Comparison of ENCODE assay signal across 9 mouse cellular contexts in the genomic region with DNA sequence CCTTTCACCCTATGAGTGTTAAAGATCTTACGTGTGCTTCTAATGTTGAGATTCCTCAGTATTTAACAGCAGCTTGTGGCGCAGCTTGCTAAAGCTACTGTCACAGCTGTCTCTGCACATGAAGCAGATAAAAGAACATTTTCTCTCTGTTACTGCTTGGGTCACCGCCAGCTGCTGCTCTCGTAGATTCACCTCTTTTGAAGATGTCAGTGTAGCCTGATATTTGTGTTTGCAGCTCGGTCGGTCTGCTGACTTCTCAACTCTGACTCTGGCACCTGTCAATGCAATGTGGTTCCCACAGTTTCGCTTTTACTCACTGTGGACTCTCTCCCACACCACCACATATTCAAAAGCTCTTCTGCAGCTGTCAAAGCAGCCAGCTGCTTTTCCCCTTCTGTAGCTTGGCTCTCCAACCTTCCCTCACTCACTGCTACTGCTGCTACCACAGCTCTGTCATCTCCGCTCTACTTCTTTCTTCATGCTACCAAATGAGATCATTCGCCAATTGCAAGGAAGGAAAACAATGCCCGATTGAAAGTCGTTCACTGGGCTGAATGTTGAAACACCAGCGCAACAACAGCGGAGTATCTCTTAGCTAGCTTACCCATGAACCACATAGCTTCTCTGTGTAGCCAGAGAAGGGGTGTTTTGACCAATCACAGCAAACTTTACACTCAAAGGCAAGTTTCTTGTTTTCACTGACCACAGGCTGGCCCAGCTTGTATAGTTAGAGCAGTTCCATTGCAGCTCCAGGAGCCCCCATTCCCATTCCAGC. TPM values are rescaled to one million over a fixed set of nuclear protein-coding genes. Genes with fewer than 3 reads are reported as not detected.
A peak's percentile ranks its signal among the peaks of the same experiment; 100 is the strongest.
DNase-seq lines count a peak whose midpoint lies in the region; ATAC-seq lines count a peak whose summit lies in the region.
"Had no signal": no experiment of that assay in that cellular context is flagged by ENCODE, and none has a peak within 500 bp of the region (broad histone marks: within the 10 kb centered on the region; RNA-seq: fewer than 3 reads in every experiment).

No protein-coding gene starts in this region.

- no peak overlapping the region for H3K4me2 ChIP-seq in midbrain, embryonic 11.5 days
- H3K4me2 ChIP-seq: liver, embryonic 15.5 days had no signal

- H3K9ac ChIP-seq in midbrain, embryonic 11.5 days (ENCODE audit: low read length): no peak overlapping the region; the same call in 1 of the 2 replicates
- H3K9ac ChIP-seq: liver, embryonic 15.5 days had no signal

- H3K36me3 ChIP-seq in midbrain, embryonic 11.5 days (ENCODE audit: control insufficient read depth, insufficient read depth, low read length): no peaks in the 10 kb centered on the region
- no peaks in the 10 kb centered on the region for H3K36me3 ChIP-seq in midbrain, embryonic 10.5 days
- H3K36me3 ChIP-seq: liver, embryonic 15.5 days had no signal

- 70% methylated on average over 13 of the region's 13 CpGs for WGBS in midbrain, embryonic 11.5 days
- WGBS in midbrain, embryonic 10.5 days: 81% methylated on average over 13 of the region's 13 CpGs

- no peaks in the 10 kb centered on the region for H3K4me1 ChIP-seq in midbrain, embryonic 11.5 days (ENCODE audit: control insufficient read depth, insufficient read depth, low read length)
- H3K4me1 ChIP-seq in midbrain, embryonic 10.5 days: peaks cover 15% of the 10 kb centered on the region
- H3K4me1 ChIP-seq: liver, embryonic 15.5 days had no signal

- no peaks in the 10 kb centered on the region for H3K9me3 ChIP-seq in midbrain, embryonic 11.5 days (ENCODE audit: control insufficient read depth, low read length)
- no peaks in the 10 kb centered on the region for H3K9me3 ChIP-seq in midbrain, embryonic 10.5 days (replicated peaks)
- H3K9me3 ChIP-seq: liver, embryonic 15.5 days had no signal

- no peak overlapping the region for H3K27ac ChIP-seq in midbrain, embryonic 11.5 days (ENCODE audit: low read depth, low read length)
- H3K27ac ChIP-seq in midbrain, embryonic 10.5 days (replicated peaks): no peak overlapping the region
- H3K27ac ChIP-seq: liver, embryonic 15.5 days had no signal

- H3K27me3 ChIP-seq in midbrain, embryonic 11.5 days (ENCODE audit: control insufficient read depth, insufficient read depth, low read length): no peaks in the 10 kb centered on the region
- H3K27me3 ChIP-seq in midbrain, embryonic 10.5 days (ENCODE audit: low read depth, poor library complexity, severe bottlenecking): no peaks in the 10 kb centered on the region
- H3K27me3 ChIP-seq: liver, embryonic 15.5 days had no signal

- DNase-seq in midbrain, embryonic 11.5 days (ENCODE audit: low spot score, missing footprints): no peak
- no peak for DNase-seq in midbrain, embryonic 10.5 days (ENCODE audit: low spot score)
- peak; percentile 17 to 26 for DNase-seq in layer of hippocampus, adult 8-10 months (ENCODE audit: low spot score in 2 of 2)
- peak; percentile 61 to 75 for DNase-seq in thymus, adult 18-20 months
- DNase-seq in kidney, adult 8-10 months: no peak
- DNase-seq in adrenal gland, postnatal 4 days (ENCODE audit: low spot score in 2 of 2): no peak

- 0 out of 2 replicates have a peak, but pooled peaks have one; percentile 27 for ATAC-seq in midbrain, embryonic 11.5 days (ENCODE audit: low FRiP score)
- ATAC-seq in frontal cortex, adult (ENCODE audit: low TSS enrichment): peak; percentile 99
- peak; percentile 82 for ATAC-seq in megakaryocyte, adult 5-6 weeks (ENCODE audit: poor library complexity, severe bottlenecking)

- no peak overlapping the region for H3K4me3 ChIP-seq in midbrain, embryonic 11.5 days (ENCODE audit: low read depth, low read length)
- H3K4me3 ChIP-seq in midbrain, embryonic 10.5 days: no peak overlapping the region
- H3K4me3 ChIP-seq: liver, embryonic 15.5 days had no signal

RNA-seq across cellular contexts. Expression of gene Fam174a, which starts 45.3 kb away (rescaled TPM):
- 21.1 and 21.8 TPM in 2 replicates for polyA plus RNA-seq in midbrain, embryonic 11.5 days (2014; fragmentation: Nextera tagmentation; extraction: Ambion mirVana)
- polyA plus RNA-seq in midbrain, embryonic 10.5 days (2016; fragmentation: Nextera tagmentation; extraction: Ambion mirVana): 19.0 TPM in 2 replicates
- 10 to 100 TPM; 29.6 to 37.7 (median 35.6) TPM for total RNA-seq in layer of hippocampus, adult 8-10 months (2022)
- total RNA-seq in megakaryocyte, adult 5-6 weeks (2015): 44.1 and 46.7 TPM in 2 replicates
- 25.4 and 30.4 TPM in 2 replicates for total RNA-seq in megakaryocyte, adult 5-6 weeks (2017)
- 10 to 100 TPM; 31.1 to 32.5 TPM for total RNA-seq in adrenal gland, postnatal 4 days (2021)

Comparison
In these comparisons a context has a peak if more than half of its experiments do, and no peak if none do; other contexts are left out.
1. ATAC-seq: peak in every context shown above with its lines; median percentile 99 in frontal cortex, adult; 82 in megakaryocyte, adult 5-6 weeks; 27 in midbrain, embryonic 11.5 days.
2. DNase-seq: peak in layer of hippocampus, adult 8-10 months (2 of 2) and thymus, adult 18-20 months (2 of 2); none in midbrain, embryonic 11.5 days (single experiment), midbrain, embryonic 10.5 days (single experiment), kidney, adult 8-10 months (0 of 2) and adrenal gland, postnatal 4 days (0 of 2).